Mouse (Mus musculus): Measurements from ENCODE around the gene Tle2.

Tle2 gene

GRCm38 (mm10) chr10:81575208-81575631, 859 bp downstream of the Tle2 start:
- no peak for DNase-seq (ENCODE audit: low read depth, low spot score)

GRCm38 (mm10) chr10:81575695-81576094, 1.3 kb downstream of the Tle2 start:
- no peak for DNase-seq (ENCODE audit: low read depth, low spot score)

GRCm38 (mm10) chr10:81579967-81580366, 5.6 kb downstream of the Tle2 start:
- no peak for DNase-seq (ENCODE audit: low read depth, low spot score)

- no peak for DNase-seq (ENCODE audit: low read depth, low spot score)
Measured at GRCm38 (mm10) chr10:81580441-81581070, 6.2 kb downstream of the Tle2 start.

- no peak for DNase-seq (ENCODE audit: low read depth, low spot score)
Measured at GRCm38 (mm10) chr10:81583347-81583746, 9.0 kb downstream of the Tle2 start.

GRCm38 (mm10) chr10:81588739-81589138, 14.4 kb downstream of the Tle2 start:
- DNase-seq (ENCODE audit: low read depth, low spot score): no peak

GRCm38 (mm10) chr10:81591846-81592245, 17.5 kb downstream of the Tle2 start:
- no peak for DNase-seq (ENCODE audit: low read depth, low spot score)

GRCm38 (mm10) chr10:81592631-81593030, 18.3 kb downstream of the Tle2 start:
- no peak for DNase-seq (ENCODE audit: low read depth, low spot score)

- DNase-seq (ENCODE audit: low read depth, low spot score): no peak
Measured at GRCm38 (mm10) chr10:81593223-81593622, 18.9 kb downstream of the Tle2 start.

- DNase-seq (ENCODE audit: low read depth, low spot score): no peak
Measured at GRCm38 (mm10) chr10:81593935-81594334, 19.6 kb downstream of the Tle2 start.

- DNase-seq (ENCODE audit: low read depth, low spot score): no peak
Measured at GRCm38 (mm10) chr10:81595599-81595998, 21.2 kb downstream of the Tle2 start.

- no peak for DNase-seq (ENCODE audit: low read depth, low spot score)
Measured at GRCm38 (mm10) chr10:81596611-81597010, 22.2 kb downstream of the Tle2 start.

GRCm38 (mm10) chr10:81597137-81597950, 23.0 kb downstream of the Tle2 start:
- DNase-seq (ENCODE audit: low read depth, low spot score): peak; percentile 64

GRCm38 (mm10) chr10:81598342-81598741, 24.0 kb downstream of the Tle2 start:
- DNase-seq (ENCODE audit: low read depth, low spot score): no peak

GRCm38 (mm10) chr10:81598871-81599270, 24.5 kb downstream of the Tle2 start:
- DNase-seq (ENCODE audit: low read depth, low spot score): no peak

- DNase-seq (ENCODE audit: low read depth, low spot score): no peak
Measured at GRCm38 (mm10) chr10:81599630-81600029, 25.3 kb downstream of the Tle2 start.

GRCm38 (mm10) chr10:81600096-81600495, 25.7 kb downstream of the Tle2 start:
- DNase-seq (ENCODE audit: low read depth, low spot score): no peak

GRCm38 (mm10) chr10:81600738-81601203, 26.4 kb downstream of the Tle2 start, which contains the start of gene Tle6:
Gene Tle6, minus strand, starts transcription at chr10:81601073.
- peak; percentile 99 for DNase-seq (ENCODE audit: low read depth, low spot score)

- no peak for DNase-seq (ENCODE audit: low read depth, low spot score)
Measured at GRCm38 (mm10) chr10:81601396-81601905, 27.1 kb downstream of the Tle2 start.

- peak; percentile 82 for DNase-seq (ENCODE audit: low read depth, low spot score)
Measured at GRCm38 (mm10) chr10:81602741-81603151, 28.4 kb downstream of the Tle2 start.

GRCm38 (mm10) chr10:81604019-81604967, 29.9 kb downstream of the Tle2 start:
- DNase-seq (ENCODE audit: low read depth, low spot score): no peak
